Mouse (Mus musculus) kidney, embryonic 16.5 days (tissue): ENCODE measurements around the gene Ptpn3. TPM values are rescaled to one million over a fixed set of nuclear protein-coding genes. Genes with fewer than 3 reads are reported as not detected.

ENCODE experiments used
- ATAC-seq: fragments of 200-750 bp; cut with Nextera tagmentation; 2 replicates; pipeline ENCODE4 v1.8.0; 2017; ENCODE audit warnings: moderate TSS enrichment; ENCODE audit not compliant: low FRiP score, low TSS enrichment
- H3K27ac ChIP-seq: fragments of 300-500 bp; sonication (generic); 2 replicates; pipeline ENCODE4 v1.5.1; 2014; ENCODE audit warnings: low read length
- H3K27me3 ChIP-seq: fragments of 300-500 bp; sonication (generic); 2 replicates; pipeline ENCODE4 v1.6.1; 2014; ENCODE audit warnings: low read length, control low read depth, mixed read lengths; ENCODE audit not compliant: insufficient read depth
- H3K36me3 ChIP-seq: fragments of 300-500 bp; sonication (generic); 2 replicates; pipeline ENCODE4 v1.6.1; 2014; ENCODE audit warnings: low read length, control low read depth, mixed read lengths; ENCODE audit not compliant: insufficient read depth
- H3K4me1 ChIP-seq: fragments of 300-500 bp; sonication (generic); 2 replicates; pipeline ENCODE4 v1.6.1; 2014; ENCODE audit warnings: low read length, control low read depth, mixed read lengths; ENCODE audit not compliant: insufficient read depth
- H3K4me2 ChIP-seq: fragments of 300-500 bp; sonication (generic); replicated peaks from 2 replicates; pipeline ENCODE4 v1.6.1; 2014; ENCODE audit warnings: low read depth, low read length
- H3K4me3 ChIP-seq: fragments of 300-500 bp; sonication (generic); 2 replicates; pipeline ENCODE4 v1.5.1; 2014; ENCODE audit warnings: mild to moderate bottlenecking, low read length
- H3K9ac ChIP-seq: fragments of 300-500 bp; sonication (generic); replicated peaks from 2 replicates; pipeline ENCODE4 v1.6.1; 2014; ENCODE audit warnings: low read length
- H3K9me3 ChIP-seq: fragments of 300-500 bp; sonication (generic); 2 replicates; pipeline ENCODE4 v1.6.1; 2016; ENCODE audit warnings: low read length, control low read depth
- WGBS: fragments of 180-500 bp; shearing (Covaris S2); extraction: QIAGEN DNeasy Blood & Tissue Kit; methylation state at CpG from one replicate; pipeline ENCODE4 v1.1.7; 2014; 5-methylcytosine and 5-hydroxymethylcytosine counted together
- polyA plus RNA-seq: library from polyadenylated mRNA; unstranded; fragments of >200 nt; fragmentation: Nextera tagmentation; extraction: Ambion mirVana; gene quantifications from 2 replicates; pipeline ENCODE4 v1.2.1, GENCODE M21; 2015

Gene Ptpn3
- polyA plus RNA-seq, 1 experiment from 2014 or later = 9.0 TPM

DNA sequence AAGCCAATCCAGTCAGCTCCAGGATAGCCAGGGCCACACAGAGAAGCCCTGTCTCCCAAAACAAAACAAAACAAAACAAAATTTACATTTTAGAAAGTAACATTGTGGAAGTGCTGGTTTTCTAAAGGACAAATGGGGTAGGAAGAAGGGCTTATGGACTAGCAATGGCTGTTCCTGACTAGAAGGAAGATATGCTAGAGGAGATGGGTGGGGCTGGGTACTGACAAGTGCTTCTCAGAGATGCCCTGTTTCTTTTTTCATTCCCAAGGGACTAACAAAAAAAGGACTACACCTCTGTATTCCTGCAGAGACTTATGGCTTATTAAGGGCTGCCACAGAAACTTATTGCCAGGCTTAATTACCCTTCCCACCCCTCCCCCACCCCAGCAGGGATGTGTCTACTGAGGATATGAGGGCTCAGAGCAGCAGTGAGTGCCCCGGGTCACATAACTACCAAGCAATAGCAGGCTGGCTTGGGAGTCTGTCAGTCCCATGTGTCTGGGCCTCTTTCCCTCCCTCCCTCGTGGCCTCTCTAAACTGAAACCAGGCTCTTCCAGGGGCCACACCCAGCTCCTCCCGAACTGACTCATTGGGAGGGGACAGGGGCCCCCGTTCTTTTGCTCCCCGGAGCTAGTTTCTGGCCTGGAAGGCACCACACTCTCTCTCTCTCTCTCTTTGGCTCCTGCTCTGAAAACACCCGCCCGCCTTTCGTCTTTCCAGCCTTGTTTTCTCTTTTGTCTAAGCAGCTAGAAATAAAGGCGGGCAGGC lies 148.4 kb downstream of the Ptpn3 start:
- H3K27me3 ChIP-seq = no peaks in the 10 kb centered on the region
- ATAC-seq = peak; percentile 60; the same call in 1 of the 2 replicates
- peak overlapping the region; percentile 58 for H3K9ac ChIP-seq

DNA sequence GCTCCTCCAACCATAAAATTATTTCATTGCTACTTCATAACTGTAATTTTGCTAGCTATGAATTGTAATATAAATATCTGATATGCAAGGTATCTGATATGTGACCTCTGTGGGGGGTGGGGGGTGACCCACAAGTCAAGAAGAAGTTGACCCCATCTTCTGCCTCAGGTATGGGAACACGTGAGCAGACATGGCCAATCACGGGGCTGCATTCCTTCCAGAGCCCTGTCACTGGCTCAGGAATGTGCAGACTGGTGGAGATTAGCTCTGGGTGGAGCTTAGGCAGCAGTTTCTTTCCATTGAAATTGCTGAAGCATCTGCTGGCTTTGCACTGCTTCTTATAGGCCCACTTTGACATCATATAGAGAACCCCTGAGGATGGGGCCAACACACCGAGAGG lies 153.5 kb downstream of the Ptpn3 start:
- no peaks in the 10 kb centered on the region for H3K9me3 ChIP-seq
- H3K36me3 ChIP-seq = no peaks in the 10 kb centered on the region
- 0 out of 2 replicates have a peak, but pooled peaks cover 6% of the 10 kb centered on the region for H3K27me3 ChIP-seq
- no peak overlapping the region for H3K9ac ChIP-seq
- H3K4me1 ChIP-seq = peaks cover 13% of the 10 kb centered on the region
- H3K4me2 ChIP-seq = no peak overlapping the region
- H3K27ac ChIP-seq = no peak overlapping the region
- no peak overlapping the region for H3K4me3 ChIP-seq
- ATAC-seq = no peak
- 68% methylated on average over 3 of the region's 3 CpGs for WGBS

More for the DNA sequence above, 148.4 kb downstream of the Ptpn3 start:
- H3K27ac ChIP-seq = peak overlapping the region; percentile 72
- H3K4me3 ChIP-seq = no peak overlapping the region; the same call in 1 of the 2 replicates
- H3K9me3 ChIP-seq = no peaks in the 10 kb centered on the region
- H3K4me1 ChIP-seq = peaks cover 14% of the 10 kb centered on the region
- 4% methylated on average over 9 of the region's 9 CpGs for WGBS
- peak overlapping the region; percentile 40 for H3K4me2 ChIP-seq
- H3K36me3 ChIP-seq = no peaks in the 10 kb centered on the region

DNA sequence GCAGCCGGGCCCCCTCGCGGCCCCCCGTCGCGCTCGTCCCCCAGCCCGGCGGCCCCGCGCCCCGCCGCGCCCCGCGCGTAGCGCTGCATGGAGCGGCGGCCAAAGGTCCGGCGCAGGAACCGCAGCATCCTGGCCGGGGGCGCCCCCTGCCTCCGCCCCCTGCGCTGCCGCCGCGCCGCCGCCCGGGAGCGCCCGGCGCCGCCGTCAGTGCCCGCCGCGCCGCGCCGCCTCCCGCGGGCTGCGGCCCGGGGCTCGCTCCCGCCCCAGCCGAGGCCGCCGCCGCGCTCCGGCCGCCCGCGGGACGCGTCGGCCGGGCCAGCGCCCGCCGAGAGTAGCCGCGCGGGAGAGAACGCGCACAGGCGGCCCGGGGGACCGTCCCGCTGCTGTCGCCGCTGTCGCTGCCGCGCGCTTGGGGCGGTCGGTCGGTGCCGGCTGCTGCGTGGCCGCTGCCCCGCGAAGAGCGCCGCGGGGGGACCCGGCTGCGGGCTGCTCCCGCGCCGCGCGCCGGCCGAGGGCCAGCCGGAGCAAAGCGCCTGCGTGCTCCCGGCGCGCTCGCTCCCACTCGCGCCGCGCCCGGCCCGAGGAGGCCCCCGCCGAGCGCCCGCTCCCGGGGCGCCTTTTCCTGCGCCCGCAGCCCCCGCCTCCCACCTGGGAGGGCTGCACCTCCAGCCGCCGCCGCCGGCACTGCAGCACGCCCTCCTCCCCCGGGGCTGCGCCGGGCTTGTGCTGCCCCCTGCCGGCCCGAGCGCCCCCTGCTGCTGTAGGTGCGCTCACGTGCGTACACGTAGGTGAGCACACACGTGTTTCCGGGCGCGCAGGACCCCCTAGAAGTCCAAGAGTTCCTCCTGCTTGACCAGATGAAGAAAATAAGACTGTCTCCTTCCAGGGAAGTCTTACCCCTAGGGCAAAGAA lies 158.4 kb downstream of the Ptpn3 start, which contains the start of gene Epb41l4b:
Epb41l4b (minus strand) TSS at position 412 of the 912 bp plus-strand sequence.
- WGBS = under 1% methylated on average over 74 of the region's 142 CpGs
- Histone ChIP-seq H3K4me3 (peak within 1 kb of the TSS; percentile 65), H3K9ac (peak within 1 kb of the TSS; percentile 77), H3K9me3 (no peaks in the 10 kb centered on the region), H3K27me3 (peaks cover 27% of the 10 kb centered on the region), H3K27ac (peak within 1 kb of the TSS; percentile 14; the same call in 1 of the 2 replicates), H3K4me1 (peaks cover 43% of the 10 kb centered on the region), H3K4me2 (peak within 1 kb of the TSS; percentile 93), H3K36me3 (no peaks in the 10 kb centered on the region)
- peak; percentile 85 for ATAC-seq

DNA sequence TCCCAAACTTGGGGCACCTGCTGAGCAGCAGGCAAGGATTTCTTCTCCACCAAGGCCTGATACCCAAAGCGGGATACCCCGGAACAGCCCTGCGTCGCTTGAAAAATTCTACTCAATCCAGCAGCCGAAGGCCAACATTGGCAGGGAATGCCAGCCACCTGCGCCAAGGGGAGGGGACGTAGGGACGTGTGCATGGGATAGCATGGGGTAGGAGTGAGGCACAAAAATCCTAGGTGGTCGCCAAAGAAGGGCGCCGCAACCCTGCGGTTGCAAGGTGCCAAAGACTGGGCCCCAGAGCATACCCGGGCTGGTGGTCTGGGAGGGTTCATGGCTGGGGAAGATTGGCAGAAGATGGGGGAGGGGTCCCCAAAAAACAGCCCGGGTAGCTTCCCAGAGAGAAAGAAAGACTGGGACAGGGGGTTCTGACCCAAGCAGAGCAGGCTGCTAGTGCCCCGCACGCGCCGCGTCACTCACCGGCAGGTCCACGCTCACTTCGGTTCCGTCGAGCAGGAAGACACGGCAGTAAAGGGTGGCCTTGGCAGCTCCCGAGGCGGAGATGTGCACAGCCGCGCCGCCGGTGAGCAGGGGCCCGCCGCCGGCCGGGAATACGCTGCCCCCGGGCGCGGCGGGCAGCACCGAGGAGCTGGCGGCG lies 159.1 kb downstream of the Ptpn3 start:
- no peaks in the 10 kb centered on the region for H3K9me3 ChIP-seq
- H3K4me2 ChIP-seq = peak overlapping the region; percentile 93
- H3K4me3 ChIP-seq = peak overlapping the region; percentile 65
- H3K27ac ChIP-seq = no peak overlapping the region
- 1% methylated on average over 30 of the region's 43 CpGs for WGBS
- H3K36me3 ChIP-seq = no peaks in the 10 kb centered on the region
- peak; percentile 24; the same call in 1 of the 2 replicates for ATAC-seq
- peaks cover 47% of the 10 kb centered on the region for H3K4me1 ChIP-seq
- peak overlapping the region; percentile 77 for H3K9ac ChIP-seq
- peaks cover 27% of the 10 kb centered on the region for H3K27me3 ChIP-seq

DNA sequence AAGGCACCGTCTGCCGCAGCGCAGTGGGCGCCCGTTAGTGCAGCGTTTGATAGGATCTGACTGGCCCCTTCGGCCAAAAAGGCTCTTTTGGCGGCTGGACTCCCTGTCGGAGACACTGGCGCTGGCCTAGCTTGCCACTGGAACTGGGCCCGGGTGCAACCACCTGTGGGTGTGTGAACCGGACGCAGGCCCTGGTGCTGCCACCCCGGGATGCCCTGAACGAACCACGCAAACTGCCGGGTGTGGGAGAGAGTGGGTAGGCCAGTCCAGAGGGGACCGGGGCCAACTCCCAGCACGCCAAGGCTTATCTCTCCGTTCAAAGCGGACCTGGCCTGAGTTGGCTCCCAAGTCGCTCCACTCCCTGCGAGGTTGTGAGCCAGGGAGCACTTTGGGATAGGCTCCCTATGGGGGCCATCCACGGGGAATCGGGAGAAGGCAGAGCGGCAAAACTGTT lies 159.7 kb downstream of the Ptpn3 start:
- H3K4me2 ChIP-seq = peak overlapping the region; percentile 93
- H3K27me3 ChIP-seq = peaks cover 27% of the 10 kb centered on the region
- H3K36me3 ChIP-seq = no peaks in the 10 kb centered on the region
- no peaks in the 10 kb centered on the region for H3K9me3 ChIP-seq
- WGBS = 5% methylated on average over 26 of the region's 26 CpGs
- peaks cover 49% of the 10 kb centered on the region for H3K4me1 ChIP-seq
- H3K9ac ChIP-seq = peak overlapping the region; percentile 77
- no peak for ATAC-seq
- H3K4me3 ChIP-seq = peak overlapping the region; percentile 65
- no peak overlapping the region for H3K27ac ChIP-seq

DNA sequence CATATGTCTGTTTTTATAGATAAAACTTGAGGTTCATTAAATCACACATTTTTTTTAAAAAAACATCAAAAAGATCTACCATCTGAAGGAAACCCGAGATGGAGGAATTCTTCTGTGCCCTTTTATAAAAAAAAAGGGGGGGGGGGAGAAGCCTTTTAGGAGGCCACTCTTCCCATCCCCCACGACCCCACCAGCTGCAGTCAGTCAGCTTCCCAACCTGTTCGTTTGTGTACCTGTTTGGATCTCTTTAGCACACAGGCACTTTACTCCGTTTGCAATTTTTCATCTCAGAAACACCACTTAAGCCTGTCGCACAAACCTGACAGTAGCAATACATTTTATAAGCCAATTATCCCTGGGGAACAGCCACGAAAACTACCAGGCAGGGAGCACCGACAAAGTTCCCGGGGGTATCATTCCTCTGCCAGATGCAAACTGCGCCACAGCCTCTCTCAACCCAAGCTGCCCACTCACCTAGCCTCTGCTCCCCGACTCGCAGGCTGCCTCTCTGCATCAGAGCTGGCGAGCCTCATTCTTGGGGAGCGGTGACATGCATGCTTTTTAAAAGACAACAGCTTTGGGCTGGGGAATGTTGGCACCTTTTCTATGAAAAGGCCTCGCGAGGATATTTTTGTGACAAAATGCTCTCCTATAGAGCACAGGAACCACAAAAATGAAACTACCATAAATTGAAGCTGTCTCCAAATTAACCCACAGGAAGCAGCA lies 160.5 kb downstream of the Ptpn3 start:
- no peak overlapping the region for H3K27ac ChIP-seq
- peaks cover 49% of the 10 kb centered on the region for H3K4me1 ChIP-seq
- H3K9ac ChIP-seq = no peak overlapping the region
- WGBS = 9% methylated on average over 15 of the region's 15 CpGs
- no peak for ATAC-seq
- H3K4me3 ChIP-seq = peak overlapping the region; percentile 65
- H3K4me2 ChIP-seq = peak overlapping the region; percentile 93
- H3K36me3 ChIP-seq = no peaks in the 10 kb centered on the region
- peaks cover 27% of the 10 kb centered on the region for H3K27me3 ChIP-seq
- no peaks in the 10 kb centered on the region for H3K9me3 ChIP-seq

Other genes starting within 250 kb of the Ptpn3 start
- 2.0 and 2.5 TPM in 2 replicates for gene Epb41l4b, start 158.4 kb downstream of the Ptpn3 start, polyA plus RNA-seq
- 1.6 TPM in 2 replicates for gene Palm2, start 132.4 kb upstream of the Ptpn3 start, polyA plus RNA-seq